Mouse (Mus musculus) spleen, postnatal 36 days (tissue): ENCODE measurements around the gene Grm8.

Experiments used
- DNase-seq, 2 experiments: peaks; one replicate each; pipeline ENCODE4 v3.0.0; 2022; ENCODE audit warnings: low spot score in 2 of 2, mixed read lengths in 1 of 2

Gene Grm8

DNA sequence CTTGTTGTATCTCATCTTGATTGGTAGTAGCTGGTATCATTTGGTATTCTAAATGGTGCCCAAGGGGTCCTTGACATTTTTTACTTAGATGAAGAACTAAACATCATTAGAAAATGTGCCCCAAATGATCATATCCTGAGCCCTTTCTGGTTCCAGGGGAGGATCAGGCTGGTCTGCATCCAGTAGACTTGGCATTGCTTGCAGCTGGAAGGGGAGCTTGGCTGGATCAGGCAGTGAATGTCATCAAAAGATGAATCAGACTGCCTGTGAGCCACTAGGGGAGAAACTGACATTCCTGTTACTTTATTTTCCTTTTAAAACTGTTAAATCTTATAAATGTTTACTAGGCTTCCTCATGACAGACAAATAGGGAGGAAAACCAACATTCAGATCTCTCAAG, 894.6 kb downstream of the Grm8 start:
- DNase-seq = no peak

DNA sequence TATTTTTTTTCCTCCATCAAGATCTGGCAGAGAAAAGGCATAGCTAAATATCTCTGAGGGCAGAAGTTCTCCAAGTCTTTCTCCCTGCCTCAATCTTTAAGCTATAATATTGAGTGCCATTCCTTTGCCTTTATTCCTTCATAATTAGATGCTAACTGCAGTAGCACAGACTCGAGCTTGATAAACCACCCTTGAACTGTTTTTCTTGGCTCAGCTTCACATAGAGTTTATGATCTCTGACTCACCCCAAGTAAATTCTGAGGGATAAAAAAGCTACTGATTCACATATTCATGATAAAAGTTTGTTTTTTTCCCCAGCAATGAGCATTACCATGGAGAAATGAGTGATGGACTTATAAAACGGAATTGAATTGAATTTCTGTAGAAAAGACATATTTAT, 895.0 kb downstream of the Grm8 start:
- DNase-seq = no peak
